Mouse (Mus musculus) ES-E14 (cell line): ENCODE measurements around the gene Grifin. TPM values are rescaled to one million over a fixed set of nuclear protein-coding genes. Genes with fewer than 3 reads are reported as not detected.

Experiments
- DNase-seq: peaks from one replicate; pipeline ENCODE4 v3.0.0-alpha.2; 2013; ENCODE audit warnings: low read depth, low spot score
- H3K27ac ChIP-seq: 2 replicates; pipeline ENCODE4 v1.5.1; 2012; ENCODE audit warnings: low read depth, mild to moderate bottlenecking, low read length, moderate library complexity, mixed read lengths; ENCODE audit not compliant: poor library complexity, insufficient read depth, severe bottlenecking
- H3K36me3 ChIP-seq: 2 replicates; pipeline ENCODE4 v1.6.1; 2012; ENCODE audit warnings: mild to moderate bottlenecking, low read length, moderate library complexity, mixed read lengths; ENCODE audit not compliant: control insufficient read depth, poor library complexity, insufficient read depth, severe bottlenecking
- H3K4me1 ChIP-seq, 2 experiments: fragments of 150-350 bp in 1 of 2; sonication (generic) in 1 of 2; 2 replicates each; pipeline ENCODE4 v1.6.1; 2012; ENCODE audit warnings: low read length in 2 of 2, mild to moderate bottlenecking in 1 of 2, mixed read lengths in 1 of 2; ENCODE audit not compliant: control insufficient read depth in 2 of 2, insufficient read depth in 2 of 2, poor library complexity in 1 of 2
- H3K4me3 ChIP-seq, 2 experiments: fragments of 150-350 bp in 1 of 2; sonication (generic) in 1 of 2; 2 replicates each; pipeline ENCODE4 v1.5.1; 2012; ENCODE audit warnings: low read length in 2 of 2, low read depth in 1 of 2, mild to moderate bottlenecking in 1 of 2, mixed read lengths in 1 of 2; ENCODE audit not compliant: insufficient read depth in 1 of 2, poor library complexity in 1 of 2, severe bottlenecking in 1 of 2
- H3K9ac ChIP-seq: 2 replicates; pipeline ENCODE4 v1.6.1; 2012; ENCODE audit warnings: low read depth, mild to moderate bottlenecking, low read length, mixed read lengths; ENCODE audit not compliant: poor library complexity, insufficient read depth, severe bottlenecking
- H3K9me3 ChIP-seq: fragments of 150-350 bp; sonication (generic); 2 replicates; pipeline ENCODE4 v1.6.1; 2012; ENCODE audit warnings: low read depth, mild to moderate bottlenecking, low read length; ENCODE audit not compliant: control insufficient read depth, insufficient read depth
- CHD2 ChIP-seq: IDR thresholded peaks from 2 replicates; pipeline ENCODE4 v1.6.1; 2014; ENCODE audit warnings: mild to moderate bottlenecking, low read depth, low read length, inconsistent platforms
- HCFC1 ChIP-seq: IDR thresholded peaks from 2 replicates; pipeline ENCODE4 v1.6.1; 2012; ENCODE audit warnings: low read length, inconsistent platforms, borderline replicate concordance; ENCODE audit not compliant: insufficient read depth
- MAFK ChIP-seq: IDR thresholded peaks from 2 replicates; pipeline ENCODE4 v1.6.1; 2014; ENCODE audit warnings: mild to moderate bottlenecking, low read depth, low read length, inconsistent platforms; ENCODE audit not compliant: insufficient read depth
- ZC3H11A ChIP-seq: IDR thresholded peaks from 2 replicates; pipeline ENCODE4 v1.6.1; 2012; ENCODE audit warnings: low read depth, mild to moderate bottlenecking, inconsistent platforms, low read length, borderline replicate concordance
- ZNF384 ChIP-seq: IDR thresholded peaks from 2 replicates; pipeline ENCODE4 v1.6.1; 2012; ENCODE audit warnings: low read depth, low read length, inconsistent platforms
- in situ Hi-C, 2 experiments: fragments of 600-800 bp; cut with MboI; formaldehyde crosslinking; loops; one replicate each; pipeline ENCODE4 v1.15.1; 2025; ENCODE audit warnings: low sequenced_read_pairs in 2 of 2, inconsistent platforms in 1 of 2; ENCODE audit not compliant: unreplicated experiment in 2 of 2
- total RNA-seq: library from RNA; depleted of rRNA; stranded (reverse); fragments of 300-350 nt; gene quantifications from 2 replicates; pipeline ENCODE4 v1.2.3, GENCODE M21; 2012

Gene Grifin
- total RNA-seq, 1 experiment, result 0.89 TPM

GRCm38 (mm10) chr5:140583732-140584368 lies 19.0 kb upstream of the Grifin start:
- H3K9ac ChIP-seq, result no peak overlapping the region
- peaks cover 12 to 47% of the 10 kb centered on the region in 2 experiments for H3K4me1 ChIP-seq
- H3K36me3 ChIP-seq, result no peaks in the 10 kb centered on the region
- H3K9me3 ChIP-seq, result no peaks in the 10 kb centered on the region
- in situ Hi-C loops, result no loop called here
- peak overlapping the region; percentile 55; the same call in 1 of the 2 replicates for H3K27ac ChIP-seq
- TF ChIP-seq MAFK (no peak), CHD2 (no peak), ZC3H11A (no peak), ZNF384 (no peak), HCFC1 (no peak)
- no peak overlapping the region; a peak in 1 of 4 replicates for H3K4me3 ChIP-seq
- DNase-seq, result no peak

GRCm38 (mm10) chr5:140582995-140583731 lies 18.3 kb upstream of the Grifin start:
- Histone ChIP-seq H3K4me1 (peaks cover 12 to 50% of the 10 kb centered on the region in 2 experiments), H3K4me3 (no peak overlapping the region), H3K27ac (peak overlapping the region; percentile 55; the same call in 1 of the 2 replicates), H3K36me3 (no peaks in the 10 kb centered on the region), H3K9ac (no peak overlapping the region), H3K9me3 (no peaks in the 10 kb centered on the region)
- no peak for DNase-seq
- TF ChIP-seq ZNF384 (no peak), ZC3H11A (no peak), HCFC1 (no peak), MAFK (no peak), CHD2 (no peak)
- in situ Hi-C loops, result no loop called here

- DNase-seq, result no peak
- no peak overlapping the region for H3K4me3 ChIP-seq
- peaks cover 12 to 50% of the 10 kb centered on the region in 2 experiments for H3K4me1 ChIP-seq
- no peaks in the 10 kb centered on the region for H3K36me3 ChIP-seq
- no peak for TF ChIP-seq HCFC1
- no peak for TF ChIP-seq ZC3H11A
- no peak for TF ChIP-seq ZNF384
- no peak for TF ChIP-seq CHD2
- no peak for TF ChIP-seq MAFK
- in situ Hi-C loops, result no loop called here
- no peak overlapping the region for H3K27ac ChIP-seq
- no peaks in the 10 kb centered on the region for H3K9me3 ChIP-seq
- no peak overlapping the region for H3K9ac ChIP-seq
Observed at GRCm38 (mm10) chr5:140581569-140581968, 16.7 kb upstream of the Grifin start.

DNA sequence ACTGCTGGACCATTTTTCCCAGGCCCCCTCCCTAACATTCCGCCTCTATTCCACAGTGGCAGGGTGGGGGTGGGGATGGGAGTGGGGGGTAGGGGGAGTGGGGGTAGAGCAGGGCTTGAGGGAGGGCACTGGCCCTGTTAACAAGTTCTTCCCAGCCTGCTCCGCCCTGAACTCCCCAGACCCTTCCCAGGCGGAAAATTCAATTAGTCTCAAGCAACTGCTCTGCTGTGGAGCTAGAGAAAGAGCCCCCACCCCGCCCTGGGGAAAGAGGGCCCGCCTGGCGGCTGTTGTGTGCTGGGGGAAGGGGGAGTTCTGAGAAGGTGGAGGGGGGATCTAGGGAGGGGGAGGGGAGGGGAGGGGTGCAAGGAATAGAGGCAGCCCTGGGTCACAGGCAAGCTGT lies 14.9 kb upstream of the Grifin start:
- Histone ChIP-seq H3K27ac (peak overlapping the region; percentile 49; the same call in 1 of the 2 replicates), H3K9ac (no peak overlapping the region; the same call in 1 of the 2 replicates), H3K36me3 (no peaks in the 10 kb centered on the region), H3K9me3 (no peaks in the 10 kb centered on the region), H3K4me1 (peaks cover 12 to 53% of the 10 kb centered on the region in 2 experiments), H3K4me3 (no peak overlapping the region)
- TF ChIP-seq ZC3H11A (no peak), MAFK (no peak), CHD2 (no peak), ZNF384 (no peak), HCFC1 (no peak)
- no peak for DNase-seq
- in situ Hi-C loops, result no loop called here
